Mouse (Mus musculus) C2C12 (cell line): ENCODE measurements around the gene Ndufa4l2.

Source experiments
- CEBPB ChIP-seq: IDR thresholded peaks from one replicate; pipeline ENCODE4 v1.6.1; 2011; ENCODE audit warnings: low read depth, mild to moderate bottlenecking, control low read depth, moderate library complexity
- CTCF ChIP-seq: IDR thresholded peaks from one replicate; pipeline ENCODE4 v1.5.1; 2011; ENCODE audit not compliant: control insufficient read depth, insufficient read depth, insufficient read length
- FOSL1 ChIP-seq: IDR thresholded peaks from one replicate; pipeline ENCODE4 v1.8.0; 2011; ENCODE audit warnings: mild to moderate bottlenecking, low read length; ENCODE audit not compliant: poor library complexity, insufficient read depth, severe bottlenecking
- MAX ChIP-seq: IDR thresholded peaks from one replicate; pipeline ENCODE4 v1.6.1; 2011; ENCODE audit warnings: mild to moderate bottlenecking, control low read depth
- MYOD1 ChIP-seq: IDR thresholded peaks from one replicate; pipeline ENCODE4 v1.6.1; 2011; ENCODE audit warnings: low read depth; ENCODE audit not compliant: control insufficient read depth, insufficient read length
- MYOG ChIP-seq: IDR thresholded peaks from one replicate; pipeline ENCODE4 v1.6.1; 2011; ENCODE audit not compliant: control insufficient read depth, insufficient read length; ENCODE audit errors: extremely low read depth
- USF1 ChIP-seq: IDR thresholded peaks from one replicate; pipeline ENCODE4 v1.6.1; 2011; ENCODE audit warnings: low read depth, mild to moderate bottlenecking, control low read depth, moderate library complexity

DNA sequence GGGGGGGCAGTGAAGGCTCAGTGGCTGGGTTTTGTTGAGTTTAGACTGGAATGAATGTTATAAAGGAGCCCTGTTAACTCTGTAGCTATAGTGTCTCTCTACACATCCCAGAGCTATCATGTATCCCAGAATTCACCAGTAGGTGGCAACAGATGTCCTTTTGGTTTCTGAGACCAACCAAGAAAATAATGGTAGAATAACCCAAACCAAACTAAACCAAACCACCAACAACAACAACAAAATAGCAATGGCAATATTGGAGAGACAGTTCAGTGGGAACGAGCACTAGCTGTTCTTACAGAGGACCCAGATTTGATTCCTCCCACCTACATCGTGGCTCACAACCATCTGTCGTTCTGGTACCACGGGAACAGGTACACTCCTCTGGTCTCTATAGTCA, 35.6 kb upstream of the Ndufa4l2 start:
- TF ChIP-seq CTCF, result no peak
- TF ChIP-seq CEBPB, result no peak
- TF ChIP-seq MYOG, result no peak
- TF ChIP-seq MAX, result no peak
- TF ChIP-seq MYOD1, result no peak
- TF ChIP-seq USF1, result no peak
- no peak for TF ChIP-seq FOSL1
